Mouse (Mus musculus) lung, adult 2 months (tissue): ENCODE results near the gene Arl5c.

Experiments
- CTCF ChIP-seq: fragments of 200-500 bp; IDR thresholded peaks from 2 replicates; pipeline ENCODE4 v1.5.1; 2011; ENCODE audit warnings: mild to moderate bottlenecking, low read length, control low read depth; ENCODE audit not compliant: insufficient read depth
- POLR2A ChIP-seq: fragments of 200-500 bp; IDR thresholded peaks from 2 replicates; pipeline ENCODE4 v1.6.1; 2011; ENCODE audit warnings: low read depth, mild to moderate bottlenecking, control low read depth, low read length, borderline replicate concordance; ENCODE audit errors: extremely low read depth

DNA sequence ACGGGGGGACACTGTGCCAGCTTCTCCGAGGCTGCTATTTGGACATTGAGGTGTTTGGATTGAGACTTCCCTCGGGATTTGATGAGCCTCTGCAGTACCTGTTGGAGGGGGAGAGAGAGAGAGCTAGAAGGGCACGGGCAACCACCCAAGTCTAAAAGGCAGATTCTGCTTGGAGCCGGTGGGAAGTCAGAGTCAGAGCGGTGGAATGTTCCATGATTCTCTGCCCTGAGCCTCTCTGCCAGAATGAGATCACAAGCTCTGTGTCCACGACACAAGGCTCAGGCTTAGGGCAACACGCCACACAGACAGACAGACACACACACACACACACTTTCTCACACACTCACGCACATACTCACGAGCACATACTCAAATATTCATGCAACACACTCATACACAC lies 9.7 kb upstream of the Arl5c start:
- TF ChIP-seq CTCF: no peak
- TF ChIP-seq POLR2A: no peak
